ENCODE assay signal across 13 mouse cellular contexts in genomic region chr14:54936831-54937160, GRCm38 (mm10). TPM values are rescaled to one million over a fixed set of nuclear protein-coding genes. Genes with fewer than 3 reads are reported as not detected.
A peak's percentile ranks its signal among the peaks of the same experiment; 100 is the strongest.
DNase-seq lines count a peak whose midpoint lies in the region; ATAC-seq and TF ChIP-seq lines count a peak whose summit lies in the region.
"Had no signal": no experiment of that assay in that cellular context is flagged by ENCODE, and none has a peak within 500 bp of the region (broad histone marks: within the 10 kb centered on the region; RNA-seq: fewer than 3 reads in every experiment).

No protein-coding gene starts in this region.

- peak overlapping the region; percentile 21; the same call in 1 of the 2 replicates for H3K27ac ChIP-seq in heart, postnatal 0 days (ENCODE audit: low read depth)
- no peak overlapping the region for H3K27ac ChIP-seq in embryonic facial prominence, embryonic 11.5 days (replicated peaks; ENCODE audit: low read depth, low read length)
- peak overlapping the region; percentile 73 for H3K27ac ChIP-seq in hindbrain, embryonic 15.5 days (replicated peaks)
- 0 out of 2 replicates have a peak overlapping the region, but pooled peaks have one; percentile 51 for H3K27ac ChIP-seq in neural tube, embryonic 11.5 days (ENCODE audit: low read depth, low read length)

- ATAC-seq in heart, postnatal 0 days (ENCODE audit: insufficient read depth, low read depth), result no peak
- ATAC-seq in embryonic facial prominence, embryonic 11.5 days (replicated peaks; ENCODE audit: insufficient number of reproducible peaks, low FRiP score, low TSS enrichment, low read depth), result no peak
- no peak for ATAC-seq in hindbrain, embryonic 15.5 days (ENCODE audit: low FRiP score, low read depth)
- ATAC-seq in neural tube, embryonic 11.5 days (ENCODE audit: insufficient read depth, low FRiP score, low TSS enrichment), result no peak

- H3K9ac ChIP-seq in heart, postnatal 0 days (replicated peaks; ENCODE audit: low read depth, low read length), result no peak overlapping the region
- H3K9ac ChIP-seq in embryonic facial prominence, embryonic 11.5 days (replicated peaks; ENCODE audit: low read length), result peak overlapping the region; percentile 52
- 0 out of 2 replicates have a peak overlapping the region, but pooled peaks have one; percentile 10 for H3K9ac ChIP-seq in hindbrain, embryonic 15.5 days
- no peak overlapping the region for H3K9ac ChIP-seq in neural tube, embryonic 11.5 days (ENCODE audit: low read length)

- peaks cover 15% of the 10 kb centered on the region for H3K36me3 ChIP-seq in heart, postnatal 0 days (replicated peaks; ENCODE audit: control insufficient read depth, insufficient read depth, low read length)
- no peaks in the 10 kb centered on the region for H3K36me3 ChIP-seq in embryonic facial prominence, embryonic 11.5 days (replicated peaks; ENCODE audit: control insufficient read depth, insufficient read depth, low read depth, low read length)
- no peaks in the 10 kb centered on the region for H3K36me3 ChIP-seq in hindbrain, embryonic 15.5 days
- H3K36me3 ChIP-seq in neural tube, embryonic 11.5 days (ENCODE audit: control insufficient read depth, insufficient read depth, low read length), result no peaks in the 10 kb centered on the region
- H3K36me3 ChIP-seq: G1E had no signal

- no peaks in the 10 kb centered on the region for H3K27me3 ChIP-seq in heart, postnatal 0 days (ENCODE audit: control insufficient read depth, insufficient read depth, low read length)
- no peaks in the 10 kb centered on the region for H3K27me3 ChIP-seq in embryonic facial prominence, embryonic 11.5 days (ENCODE audit: control insufficient read depth, insufficient read depth, low read length)
- H3K27me3 ChIP-seq in hindbrain, embryonic 15.5 days, result no peaks in the 10 kb centered on the region
- H3K27me3 ChIP-seq in neural tube, embryonic 11.5 days (ENCODE audit: control insufficient read depth, insufficient read depth, low read length), result no peaks in the 10 kb centered on the region

- no peaks in the 10 kb centered on the region for H3K9me3 ChIP-seq in heart, postnatal 0 days (replicated peaks; ENCODE audit: control insufficient read depth, low read length)
- H3K9me3 ChIP-seq in embryonic facial prominence, embryonic 11.5 days (replicated peaks; ENCODE audit: control insufficient read depth, low read length), result no peaks in the 10 kb centered on the region
- H3K9me3 ChIP-seq in hindbrain, embryonic 15.5 days, result no peaks in the 10 kb centered on the region
- no peaks in the 10 kb centered on the region for H3K9me3 ChIP-seq in neural tube, embryonic 11.5 days (ENCODE audit: control insufficient read depth, low read length)
- H3K9me3 ChIP-seq: G1E had no signal

- TF ChIP-seq CTCF in heart, postnatal 0 days (IDR thresholded peaks at IDR 0.05; ENCODE audit: low read depth), result no peak

- H3K4me2 ChIP-seq in heart, postnatal 0 days (ENCODE audit: low read depth, low read length), result no peak overlapping the region
- no peak overlapping the region for H3K4me2 ChIP-seq in embryonic facial prominence, embryonic 11.5 days (ENCODE audit: low read depth, low read length)
- peak overlapping the region; percentile 37 for H3K4me2 ChIP-seq in hindbrain, embryonic 15.5 days
- no peak overlapping the region for H3K4me2 ChIP-seq in neural tube, embryonic 11.5 days (ENCODE audit: low read depth)

- no peaks in the 10 kb centered on the region; the same call in 1 of the 2 replicates for H3K4me1 ChIP-seq in heart, postnatal 0 days (ENCODE audit: control insufficient read depth, insufficient read depth)
- peaks cover 7% of the 10 kb centered on the region; the same call in 1 of the 2 replicates for H3K4me1 ChIP-seq in embryonic facial prominence, embryonic 11.5 days (ENCODE audit: control insufficient read depth, insufficient read depth, low read length)
- peaks cover 28% of the 10 kb centered on the region for H3K4me1 ChIP-seq in hindbrain, embryonic 15.5 days (replicated peaks)
- no peaks in the 10 kb centered on the region for H3K4me1 ChIP-seq in neural tube, embryonic 11.5 days (ENCODE audit: control insufficient read depth, insufficient read depth, low read length)

- no peak for TF ChIP-seq EP300 in heart, postnatal 0 days (IDR thresholded peaks at IDR 0.05; ENCODE audit: low read depth)

- no peak for DNase-seq in heart, postnatal 0 days (ENCODE audit: low spot score)
- no peak for DNase-seq in heart, adult 9 months (ENCODE audit: low spot score in 2 of 2)
- peak; percentile 28 for DNase-seq in embryonic facial prominence, embryonic 11.5 days (ENCODE audit: low spot score)
- no peak for DNase-seq in neural tube, embryonic 11.5 days (ENCODE audit: low spot score)
- DNase-seq in cerebellum, adult 9-10 months, result no peak
- DNase-seq in retina, embryonic 14.5 days (ENCODE audit: low spot score), result no peak
- DNase-seq: right cerebral cortex, postnatal 14 days; thymus, postnatal 25 days had no signal

- 27% methylated on average over 6 of the region's 6 CpGs for WGBS in heart, postnatal 0 days
- WGBS in embryonic facial prominence, embryonic 11.5 days, result 31% methylated on average over 6 of the region's 6 CpGs
- WGBS in hindbrain, embryonic 15.5 days, result 53% methylated on average over 6 of the region's 6 CpGs
- WGBS in neural tube, embryonic 11.5 days, result 64% methylated on average over 6 of the region's 6 CpGs

- H3K4me3 ChIP-seq in heart, postnatal 0 days (ENCODE audit: low read depth, low read length), result no peak overlapping the region
- no peak overlapping the region for H3K4me3 ChIP-seq in embryonic facial prominence, embryonic 11.5 days (ENCODE audit: low read depth, low read length)
- H3K4me3 ChIP-seq in hindbrain, embryonic 15.5 days, result no peak overlapping the region
- no peak overlapping the region for H3K4me3 ChIP-seq in neural tube, embryonic 11.5 days (ENCODE audit: low read depth, low read length)
- H3K4me3 ChIP-seq: erythroblast, embryonic 14.5 days had no signal

RNA-seq across cellular contexts. Expression of gene Cmtm5, which starts 0.7 kb away (rescaled TPM):
- total RNA-seq in heart, postnatal 0 days (2014; rRNA removed; ENCODE audit: low replicate concordance), result 3.1 and 8.1 TPM in 2 replicates
- 0.34 and 0.85 TPM in 2 replicates for polyA plus RNA-seq in heart, postnatal 0 days (2015; fragmentation: Nextera tagmentation; extraction: Ambion mirVana)
- 2.0 and 2.8 TPM in 2 replicates for polyA plus RNA-seq in embryonic facial prominence, embryonic 11.5 days (2014; fragmentation: Nextera tagmentation; extraction: Ambion mirVana)
- 12.8 and 14.7 TPM in 2 replicates for polyA plus RNA-seq in hindbrain, embryonic 15.5 days (2015; fragmentation: Nextera tagmentation; extraction: Ambion mirVana)
- 3.3 and 4.5 TPM in 2 replicates for polyA plus RNA-seq in neural tube, embryonic 11.5 days (2014; fragmentation: Nextera tagmentation; extraction: Ambion mirVana)
- total RNA-seq: G1E had no signal
- polyA plus RNA-seq: erythroblast, embryonic 14.5 days; G1E had no signal

RNA-seq across cellular contexts. Expression of gene Il25, which starts 4.3 kb away (rescaled TPM):
- not detected in 2 replicates for total RNA-seq in heart, postnatal 0 days (2014; rRNA removed; ENCODE audit: low replicate concordance)
- 0.11 TPM in 1 of 2 replicates, not detected in the other for polyA plus RNA-seq in heart, postnatal 0 days (2015; fragmentation: Nextera tagmentation; extraction: Ambion mirVana)
- polyA plus RNA-seq in embryonic facial prominence, embryonic 11.5 days (2014; fragmentation: Nextera tagmentation; extraction: Ambion mirVana), result not detected in 2 replicates
- polyA plus RNA-seq in hindbrain, embryonic 15.5 days (2015; fragmentation: Nextera tagmentation; extraction: Ambion mirVana), result 0.70 and 0.90 TPM in 2 replicates
- not detected in 2 replicates for polyA plus RNA-seq in neural tube, embryonic 11.5 days (2014; fragmentation: Nextera tagmentation; extraction: Ambion mirVana)
- total RNA-seq: G1E; heart, postnatal 10 days; left cerebral cortex, postnatal 36 days had no signal
- polyA plus RNA-seq: erythroblast, embryonic 14.5 days; G1E had no signal

RNA-seq across cellular contexts. Expression of gene Efs, which starts 10.9 kb away (rescaled TPM):
- total RNA-seq in heart, postnatal 0 days (2014; rRNA removed; ENCODE audit: low replicate concordance), result 12.5 and 22.2 TPM in 2 replicates
- polyA plus RNA-seq in heart, postnatal 0 days (2015; fragmentation: Nextera tagmentation; extraction: Ambion mirVana), result 3.9 and 4.1 TPM in 2 replicates
- 29.0 and 29.9 TPM in 2 replicates for polyA plus RNA-seq in embryonic facial prominence, embryonic 11.5 days (2014; fragmentation: Nextera tagmentation; extraction: Ambion mirVana)
- 16.3 and 17.2 TPM in 2 replicates for polyA plus RNA-seq in hindbrain, embryonic 15.5 days (2015; fragmentation: Nextera tagmentation; extraction: Ambion mirVana)
- 29.1 and 31.1 TPM in 2 replicates for polyA plus RNA-seq in neural tube, embryonic 11.5 days (2014; fragmentation: Nextera tagmentation; extraction: Ambion mirVana)
- total RNA-seq: G1E had no signal
- polyA plus RNA-seq: erythroblast, embryonic 14.5 days; G1E had no signal

RNA-seq across cellular contexts. Expression of gene Slc22a17, which starts 23.9 kb away (rescaled TPM):
- 46.6 and 46.8 TPM in 2 replicates for total RNA-seq in heart, postnatal 0 days (2014; rRNA removed; ENCODE audit: low replicate concordance)
- 22.3 and 22.7 TPM in 2 replicates for polyA plus RNA-seq in heart, postnatal 0 days (2015; fragmentation: Nextera tagmentation; extraction: Ambion mirVana)
- 36.6 and 38.2 TPM in 2 replicates for polyA plus RNA-seq in embryonic facial prominence, embryonic 11.5 days (2014; fragmentation: Nextera tagmentation; extraction: Ambion mirVana)
- polyA plus RNA-seq in hindbrain, embryonic 15.5 days (2015; fragmentation: Nextera tagmentation; extraction: Ambion mirVana), result 250 and 277 TPM in 2 replicates
- polyA plus RNA-seq in neural tube, embryonic 11.5 days (2014; fragmentation: Nextera tagmentation; extraction: Ambion mirVana), result 45.8 and 47.2 TPM in 2 replicates

RNA-seq across cellular contexts. Expression of gene Myh6, which starts 29.9 kb away (rescaled TPM):
- 3,860 and 3,976 TPM in 2 replicates for total RNA-seq in heart, postnatal 0 days (2014; rRNA removed; ENCODE audit: low replicate concordance)
- 8,242 and 9,737 TPM in 2 replicates for polyA plus RNA-seq in heart, postnatal 0 days (2015; fragmentation: Nextera tagmentation; extraction: Ambion mirVana)
- polyA plus RNA-seq in embryonic facial prominence, embryonic 11.5 days (2014; fragmentation: Nextera tagmentation; extraction: Ambion mirVana), result 0.91 and 9.2 TPM in 2 replicates
- 0.93 and 0.94 TPM in 2 replicates for polyA plus RNA-seq in hindbrain, embryonic 15.5 days (2015; fragmentation: Nextera tagmentation; extraction: Ambion mirVana)
- 3.2 and 4.7 TPM in 2 replicates for polyA plus RNA-seq in neural tube, embryonic 11.5 days (2014; fragmentation: Nextera tagmentation; extraction: Ambion mirVana)
- polyA plus RNA-seq: erythroblast, embryonic 14.5 days had no signal

Comparison
In these comparisons a context has a peak if more than half of its experiments do, and no peak if none do; other contexts are left out.
1. H3K9ac ChIP-seq: peak in embryonic facial prominence, embryonic 11.5 days (single experiment) and hindbrain, embryonic 15.5 days (single experiment); none in heart, postnatal 0 days (single experiment) and neural tube, embryonic 11.5 days (single experiment).